Mouse (Mus musculus) layer of hippocampus, adult 2 months (tissue): Measurements from ENCODE around the gene Lrg1. TPM values are rescaled to one million over a fixed set of nuclear protein-coding genes. Genes with fewer than 3 reads are reported as not detected.

ENCODE experiments used
- DNase-seq, 2 experiments: peaks; one replicate each; pipeline ENCODE4 v3.0.0; 2022; ENCODE audit warnings: low spot score in 2 of 2
- H3K27ac ChIP-seq: fragments of 200-600 bp; 2 replicates; pipeline ENCODE4 v1.8.1; 2022
- H3K4me3 ChIP-seq: fragments of 200-600 bp; 2 replicates; pipeline ENCODE4 v1.8.1; 2022; ENCODE audit warnings: mild to moderate bottlenecking
- CTCF ChIP-seq: fragments of 200-600 bp; conservative IDR thresholded peaks from 2 replicates; pipeline ENCODE4 v1.8.1; 2022; ENCODE audit warnings: antibody characterized with exemption, mild to moderate bottlenecking, moderate library complexity
- long read RNA-seq, 2 experiments: library from polyadenylated mRNA; stranded (forward); transcript quantifications; one replicate each; pipeline ENCODE4 v2.0.0; 2021; ENCODE audit warnings: borderline mapping rate in 2 of 2
- total RNA-seq, 2 experiments: library from RNA; stranded (reverse); gene quantifications; 2 replicates each; pipeline ENCODE4 v1.2.3; 2021

Gene Lrg1
- 1 to 10 TPM in 1 of 2 experiments, under 1 TPM in 1; 0.77 to 1.6 TPM for total RNA-seq
- long read RNA-seq, experiment 1, partial matches to known transcripts: 0 of 1 reads
- long read RNA-seq, experiment 1, other reads (novel, unspliced or antisense): 0 of 1 reads
- long read RNA-seq, experiment 2, partial matches to known transcripts: 2 of 3 reads
- long read RNA-seq, experiment 2, other reads (novel, unspliced or antisense): 0 of 3 reads

GRCm38 (mm10) chr17:56121826-56122225 is at the start of gene Lrg1:
Gene Lrg1 (minus strand): TSS chr17:56122001.
- no peak for DNase-seq
- H3K27ac ChIP-seq: no peak within 1 kb of the TSS
- H3K4me3 ChIP-seq: no peak within 1 kb of the TSS
- no peak for TF ChIP-seq CTCF

- no peak for TF ChIP-seq CTCF
- Histone ChIP-seq H3K4me3 (no peak overlapping the region), H3K27ac (no peak overlapping the region)
- no peak for DNase-seq
These were observed 49.7 kb upstream of the Lrg1 start for GRCm38 (mm10) chr17:56171456-56171855.

- no peak for TF ChIP-seq CTCF
- DNase-seq: no peak
- Histone ChIP-seq H3K4me3 (no peak overlapping the region), H3K27ac (peak overlapping the region; percentile 36; the same call in 1 of the 2 replicates)
These were observed 48.8 kb upstream of the Lrg1 start for GRCm38 (mm10) chr17:56170636-56171035.

- TF ChIP-seq CTCF: no peak
- Histone ChIP-seq H3K4me3 (no peak overlapping the region), H3K27ac (peak overlapping the region; percentile 36)
- no peak for DNase-seq
These were observed 48.0 kb upstream of the Lrg1 start for GRCm38 (mm10) chr17:56169830-56170229.

- Histone ChIP-seq H3K4me3 (no peak overlapping the region), H3K27ac (no peak overlapping the region)
- no peak for DNase-seq
- TF ChIP-seq CTCF: no peak
These were observed 43.9 kb upstream of the Lrg1 start for GRCm38 (mm10) chr17:56165671-56166070.

- no peak for DNase-seq
- H3K4me3 ChIP-seq: no peak overlapping the region
- H3K27ac ChIP-seq: no peak overlapping the region
- TF ChIP-seq CTCF: no peak
These were observed 42.7 kb upstream of the Lrg1 start for GRCm38 (mm10) chr17:56164510-56164909.

- TF ChIP-seq CTCF: no peak
- no peak for DNase-seq
- H3K4me3 ChIP-seq: no peak overlapping the region
These were observed 41.8 kb upstream of the Lrg1 start for GRCm38 (mm10) chr17:56163523-56164102.

GRCm38 (mm10) chr17:56162231-56162774 is 40.5 kb upstream of the Lrg1 start, which contains the start of gene Tnfaip8l1:
Gene Tnfaip8l1 (plus strand): TSS chr17:56162477.
- H3K4me3 ChIP-seq: peak within 1 kb of the TSS; percentile 64
- DNase-seq: peak; percentile 97
- peak within 1 kb of the TSS; percentile 64 for H3K27ac ChIP-seq
- TF ChIP-seq CTCF: no peak

More at GRCm38 (mm10) chr17:56163523-56164102, 41.8 kb upstream of the Lrg1 start:
- no peak overlapping the region for H3K27ac ChIP-seq

GRCm38 (mm10) chr17:56159729-56160128 is 37.9 kb upstream of the Lrg1 start:
- TF ChIP-seq CTCF: peak; percentile 97
- H3K4me3 ChIP-seq: no peak overlapping the region
- H3K27ac ChIP-seq: no peak overlapping the region
- peak in 1 of 2 experiments; percentile 69 for DNase-seq

GRCm38 (mm10) chr17:56153643-56154042 is 31.8 kb upstream of the Lrg1 start:
- no peak for DNase-seq
- TF ChIP-seq CTCF: no peak
- Histone ChIP-seq H3K4me3 (no peak overlapping the region), H3K27ac (no peak overlapping the region)

- Histone ChIP-seq H3K27ac (no peak overlapping the region), H3K4me3 (no peak overlapping the region)
- no peak for TF ChIP-seq CTCF
- DNase-seq: no peak
These were observed 28.1 kb upstream of the Lrg1 start for GRCm38 (mm10) chr17:56149897-56150296.

GRCm38 (mm10) chr17:56148790-56149618 is 27.2 kb upstream of the Lrg1 start:
- DNase-seq: no peak
- Histone ChIP-seq H3K27ac (no peak overlapping the region; the same call in 1 of the 2 replicates), H3K4me3 (peak overlapping the region; percentile 45)
- TF ChIP-seq CTCF: no peak

- no peak for TF ChIP-seq CTCF
- no peak for DNase-seq
- Histone ChIP-seq H3K27ac (no peak overlapping the region), H3K4me3 (no peak overlapping the region)
These were observed 26.5 kb upstream of the Lrg1 start for GRCm38 (mm10) chr17:56148280-56148679.
